Mouse (Mus musculus): ENCODE results near the gene Lhfp.
"Not testable (repeated sequence)": the region's sequence is repeated elsewhere in the genome, so short reads cannot be mapped to it uniquely, and the experiment has no call there.

Gene Lhfp

DNA sequence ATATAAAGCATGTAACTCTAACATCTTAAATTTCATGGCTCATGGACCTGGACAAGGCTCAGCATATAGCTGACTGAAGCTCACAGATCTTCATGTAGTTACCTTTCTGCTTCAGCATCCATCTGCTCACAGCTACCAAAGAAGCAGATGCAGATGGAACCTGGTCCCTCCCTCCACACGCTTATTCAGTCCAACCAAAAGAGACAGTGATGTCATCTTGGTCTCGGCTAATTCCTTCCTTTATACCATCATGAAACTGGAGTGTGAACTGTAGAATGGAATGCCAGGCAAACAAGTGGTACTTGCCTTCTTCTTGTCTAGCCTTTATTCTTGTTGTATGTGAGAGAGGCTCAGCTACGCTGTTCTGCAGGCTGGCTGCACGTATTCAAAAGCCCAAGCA lies 173.1 kb downstream of the Lhfp start:
- no peak for DNase-seq (ENCODE audit: low spot score)

GRCm38 (mm10) chr3:53217697-53218096 lies 176.4 kb downstream of the Lhfp start:
- no peak for DNase-seq (ENCODE audit: low spot score)

DNA sequence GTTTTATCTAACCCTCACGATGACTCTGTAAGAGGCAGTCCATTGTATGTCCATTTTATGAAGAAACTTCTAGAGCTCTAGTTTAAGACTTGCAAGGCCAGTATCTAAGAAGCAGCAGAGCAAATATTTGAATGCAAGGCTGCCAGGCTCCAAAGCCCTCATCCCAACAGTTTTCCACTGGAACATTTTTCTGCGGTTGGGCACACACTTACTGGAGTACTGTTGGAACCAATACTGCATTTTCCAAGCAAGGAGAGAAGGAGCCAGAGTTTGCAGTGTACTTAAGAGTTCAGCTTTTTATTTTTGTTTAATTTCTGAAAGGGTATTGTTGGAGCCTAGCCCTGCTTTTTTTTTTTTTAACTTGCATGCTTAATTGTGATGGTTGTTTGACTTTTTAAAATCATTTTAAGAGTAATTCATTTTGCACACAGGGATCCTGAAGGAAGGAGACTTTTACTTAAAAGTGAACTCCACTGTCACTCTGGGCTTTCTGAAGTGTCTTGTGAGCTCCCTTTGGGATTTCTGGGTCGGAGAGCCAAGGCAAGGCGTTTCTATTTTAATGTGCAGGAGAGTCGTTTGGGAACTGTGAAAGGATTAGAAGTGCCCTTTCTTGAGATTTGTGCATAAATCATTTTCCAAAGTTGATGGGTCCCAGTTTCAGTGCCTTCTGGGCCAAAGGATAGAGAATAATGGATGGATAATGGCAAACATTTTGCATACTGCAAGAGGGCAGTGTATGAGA lies 180.4 kb downstream of the Lhfp start:
- DNase-seq (ENCODE audit: low spot score): no peak

DNA sequence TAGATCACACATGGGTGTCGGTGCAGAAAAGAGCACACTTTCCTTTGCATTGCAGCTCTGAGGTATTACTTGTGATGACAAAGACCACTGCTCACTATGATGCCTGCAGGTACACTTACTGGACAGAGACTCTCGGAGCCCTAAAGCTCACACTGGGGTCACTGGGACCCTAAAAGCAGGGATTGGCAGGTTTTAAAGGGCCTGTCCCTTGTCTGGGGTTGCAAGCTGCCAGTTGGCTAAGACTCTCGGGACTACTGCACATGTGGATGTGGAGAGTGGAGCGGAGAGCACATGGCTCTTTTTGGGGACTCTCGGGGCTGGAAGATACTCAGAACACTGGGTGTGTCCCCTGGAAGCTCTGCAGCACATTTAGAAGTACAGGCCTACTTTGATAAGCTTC lies 182.8 kb downstream of the Lhfp start:
- no peak for DNase-seq (ENCODE audit: low spot score)

- DNase-seq (ENCODE audit: low spot score): no peak
Observed at GRCm38 (mm10) chr3:53225774-53226173, 184.4 kb downstream of the Lhfp start.

DNA sequence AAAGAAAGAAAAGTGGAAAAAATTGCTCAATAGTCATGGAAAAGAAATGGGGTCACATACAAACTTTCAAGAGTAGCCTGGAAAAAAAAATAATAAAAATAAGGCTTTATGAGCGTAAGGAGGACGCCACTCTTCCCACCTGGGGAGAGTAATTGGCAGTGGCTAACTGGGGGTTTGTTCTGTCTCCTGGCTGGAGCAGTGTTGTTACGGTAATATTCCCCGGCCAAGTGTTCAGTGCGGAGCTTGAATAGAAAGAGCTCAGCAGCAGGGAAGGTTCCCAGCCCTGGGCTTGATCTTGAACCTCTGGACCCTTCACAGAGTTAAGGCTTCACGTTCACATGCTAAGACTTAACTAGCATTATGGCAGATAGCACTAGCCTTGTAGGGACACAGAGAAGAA lies 184.9 kb downstream of the Lhfp start:
- no peak for DNase-seq (ENCODE audit: low spot score)

- DNase-seq (ENCODE audit: low spot score): no peak
Observed at GRCm38 (mm10) chr3:53227866-53228265, 186.5 kb downstream of the Lhfp start.

DNA sequence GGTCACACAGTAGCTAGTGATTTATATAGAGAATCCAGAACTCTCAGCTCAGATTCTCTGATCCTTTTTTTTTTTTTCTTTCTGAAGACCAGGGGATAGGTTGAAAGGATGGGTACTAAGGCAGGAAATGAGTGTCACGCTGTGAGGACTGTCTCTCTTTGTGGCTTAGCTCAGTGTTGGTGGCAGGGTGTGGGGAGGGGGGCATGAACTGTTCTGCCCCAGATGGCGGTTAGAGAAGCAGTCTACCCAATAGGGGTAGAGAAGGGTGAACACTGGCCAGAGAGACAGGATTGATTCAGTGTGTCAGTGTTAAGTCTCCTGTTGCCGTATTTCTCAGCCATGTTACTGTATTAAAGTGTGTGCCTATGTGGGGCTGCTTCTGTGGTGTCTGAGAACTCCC lies 189.2 kb downstream of the Lhfp start:
- no peak for DNase-seq (ENCODE audit: low spot score)

GRCm38 (mm10) chr3:53231112-53231511 lies 189.8 kb downstream of the Lhfp start:
- DNase-seq (ENCODE audit: low spot score): no peak

DNA sequence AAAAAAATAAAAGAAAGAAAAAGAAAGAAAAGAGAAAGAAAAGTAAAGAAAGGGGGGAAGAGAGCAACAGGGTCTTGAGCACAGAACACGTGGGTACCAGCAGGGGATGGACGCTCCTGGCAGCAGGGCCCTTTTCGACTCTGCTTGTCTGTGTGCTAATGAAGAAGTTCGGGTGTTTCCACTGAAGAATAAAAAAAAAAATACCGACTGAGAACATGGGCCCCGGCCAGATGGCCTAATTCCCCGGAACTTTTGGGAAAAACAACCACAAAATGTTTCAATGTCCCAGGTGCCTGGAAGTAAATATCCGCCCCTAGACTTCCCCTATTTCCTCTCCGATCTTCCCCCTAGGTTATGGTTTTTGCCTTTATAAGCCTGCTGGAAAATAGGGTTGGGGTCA lies 191.1 kb downstream of the Lhfp start:
- not testable (repeated sequence) for DNase-seq (ENCODE audit: low spot score)

GRCm38 (mm10) chr3:53234689-53235088 lies 193.4 kb downstream of the Lhfp start:
- DNase-seq (ENCODE audit: low spot score): no peak

DNA sequence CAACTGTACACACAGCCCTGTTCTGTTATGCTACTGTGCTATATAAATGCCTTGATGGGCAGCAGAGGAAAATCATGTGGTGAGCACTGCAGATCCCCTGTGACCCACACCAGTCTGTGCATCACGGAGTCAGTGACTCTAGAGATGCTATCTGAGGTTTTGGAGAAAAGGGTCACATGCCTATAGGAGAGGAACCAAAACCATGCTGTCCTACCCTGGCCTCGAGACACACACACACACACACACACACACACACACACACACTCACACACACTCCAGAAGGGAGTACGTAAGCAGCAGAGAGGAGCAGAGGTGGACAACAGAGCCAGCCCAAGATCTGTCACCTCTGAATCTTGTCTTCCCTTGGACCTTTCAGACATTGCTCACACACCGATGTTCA lies 195.1 kb downstream of the Lhfp start:
- DNase-seq (ENCODE audit: low spot score): no peak

DNA sequence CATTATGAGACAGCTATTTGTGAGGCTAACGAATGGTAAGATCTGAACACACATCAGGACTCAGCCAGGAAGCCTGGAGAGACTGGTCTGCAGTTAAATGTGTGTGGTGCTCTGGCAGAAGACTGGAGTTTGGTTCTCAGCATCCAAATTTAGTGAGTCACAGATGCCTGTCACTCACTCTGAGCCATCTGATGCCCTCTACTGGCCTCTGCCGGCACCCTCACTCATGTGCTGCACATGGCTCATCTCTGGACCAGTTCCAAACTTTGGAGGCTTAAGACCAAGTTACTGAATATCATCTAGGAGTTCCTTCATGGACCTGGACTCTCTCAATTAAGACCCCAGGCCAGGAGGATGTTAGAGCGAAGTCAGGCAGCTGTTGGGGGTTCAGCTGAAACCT lies 198.8 kb downstream of the Lhfp start:
- no peak for DNase-seq (ENCODE audit: low spot score)

GRCm38 (mm10) chr3:53245571-53246208 lies 204.4 kb downstream of the Lhfp start:
- DNase-seq (ENCODE audit: low spot score): no peak

- DNase-seq (ENCODE audit: low spot score): no peak
Observed at GRCm38 (mm10) chr3:53247102-53247501, 205.8 kb downstream of the Lhfp start.

DNA sequence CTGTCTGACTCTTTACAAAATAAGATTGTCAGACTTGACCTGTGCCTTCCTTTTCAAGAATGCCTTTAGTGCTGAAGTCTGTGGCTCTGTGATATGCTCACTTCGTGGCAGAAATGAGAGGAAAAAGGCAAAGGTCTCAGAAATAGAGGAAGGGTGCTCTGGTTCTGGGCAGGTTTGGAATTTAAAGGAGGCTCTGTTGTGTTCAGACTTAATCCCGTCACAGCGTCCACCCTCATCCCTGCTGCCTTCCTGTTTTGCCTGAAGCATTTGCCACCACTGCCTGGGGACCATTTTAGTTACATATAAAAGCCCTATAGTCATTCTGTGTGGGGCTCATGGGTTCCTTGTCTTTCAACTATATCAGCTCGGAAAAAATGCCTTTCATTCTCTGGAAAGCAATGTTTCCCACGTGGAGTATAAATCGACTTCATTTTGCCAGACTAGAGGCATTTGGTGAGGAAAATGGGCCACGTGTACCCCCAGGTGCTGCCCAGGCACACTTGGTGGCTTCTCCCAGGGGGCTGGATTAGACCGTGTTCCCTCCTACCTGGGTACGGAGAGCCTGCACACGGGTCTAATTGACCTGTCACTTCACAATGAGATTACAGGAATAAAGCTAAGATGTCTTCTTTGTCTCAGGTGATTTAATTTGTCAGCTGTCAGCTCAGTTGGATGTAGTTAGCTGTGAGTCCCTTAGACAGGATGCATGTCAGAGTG lies 207.0 kb downstream of the Lhfp start:
- DNase-seq (ENCODE audit: low spot score): no peak

- DNase-seq (ENCODE audit: low spot score): no peak
Observed at GRCm38 (mm10) chr3:53252556-53252955, 211.2 kb downstream of the Lhfp start.

GRCm38 (mm10) chr3:53253223-53253832 lies 212.0 kb downstream of the Lhfp start:
- DNase-seq (ENCODE audit: low spot score): peak; percentile 13

DNA sequence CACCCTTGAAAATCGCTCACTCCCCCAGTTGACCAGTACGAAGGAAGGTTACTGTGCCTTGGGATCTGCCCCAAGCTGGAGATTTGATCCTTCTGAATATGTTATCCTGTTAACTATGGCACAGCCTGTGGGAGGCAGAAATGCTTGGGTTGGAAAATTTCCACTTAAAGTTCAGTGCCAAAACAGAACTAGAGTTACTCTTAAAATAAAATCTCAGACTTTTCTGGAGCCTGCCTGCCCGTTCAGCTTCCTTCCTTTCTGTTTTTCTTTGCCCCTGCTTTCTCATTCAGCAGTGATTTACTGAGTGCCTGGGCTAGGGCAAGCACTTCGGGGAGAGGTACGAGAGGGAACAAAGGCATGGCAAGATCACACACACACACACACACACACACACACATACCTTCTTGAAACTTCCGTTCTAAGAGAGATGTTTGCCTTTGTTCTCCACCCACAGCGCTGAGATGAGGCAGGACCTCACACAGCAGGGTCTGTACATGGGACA lies 217.4 kb downstream of the Lhfp start:
- no peak for DNase-seq (ENCODE audit: low spot score)

- DNase-seq (ENCODE audit: low spot score): no peak
Observed at GRCm38 (mm10) chr3:53266116-53266515, 224.8 kb downstream of the Lhfp start.

- DNase-seq (ENCODE audit: low spot score): no peak
Observed at GRCm38 (mm10) chr3:53267046-53267445, 225.7 kb downstream of the Lhfp start.

DNA sequence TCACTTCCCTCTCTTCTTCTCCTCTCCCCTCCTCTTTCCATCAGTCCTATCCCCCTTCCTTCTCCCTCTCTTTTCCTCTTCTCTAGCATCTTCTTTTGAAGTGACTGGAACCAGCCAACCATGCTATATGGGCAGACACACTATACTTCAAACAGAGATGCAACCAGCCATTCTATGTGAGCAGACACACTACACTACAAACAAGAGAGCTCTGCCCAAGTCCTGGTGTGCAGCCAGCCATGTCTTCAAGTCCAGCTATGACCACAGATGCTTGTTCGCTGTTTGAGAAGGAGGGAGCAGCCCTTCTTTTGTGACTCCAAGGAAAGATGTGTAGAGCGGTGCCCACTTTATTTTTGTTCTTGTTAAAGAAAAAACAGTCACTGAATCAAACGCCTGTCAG lies 231.9 kb downstream of the Lhfp start:
- no peak for DNase-seq (ENCODE audit: low spot score)

GRCm38 (mm10) chr3:53277993-53278392 lies 236.7 kb downstream of the Lhfp start:
- no peak for DNase-seq (ENCODE audit: low spot score)
